Mouse (Mus musculus) forebrain, embryonic 11.5 days (tissue): ENCODE measurements around the gene Csnk1g1. TPM values are rescaled to one million over a fixed set of nuclear protein-coding genes. Genes with fewer than 3 reads are reported as not detected.
A peak's percentile ranks its signal among the peaks of the same experiment; 100 is the strongest.

ENCODE experiments used
- ATAC-seq: fragments of 200-750 bp; cut with Nextera tagmentation; replicated peaks from 2 replicates; pipeline ENCODE4 v1.8.0; 2017; ENCODE audit warnings: moderate TSS enrichment; ENCODE audit not compliant: low FRiP score
- DNase-seq: peaks from one replicate; pipeline ENCODE4 v3.0.0-alpha.2; 2017; ENCODE audit warnings: low spot score
- H3K27ac ChIP-seq: fragments of 300-500 bp; sonication (generic); 2 replicates; pipeline ENCODE4 v1.5.1; 2014; ENCODE audit warnings: low read depth, low read length
- H3K27me3 ChIP-seq: fragments of 300-500 bp; sonication (generic); 2 replicates; pipeline ENCODE4 v1.6.1; 2014; ENCODE audit warnings: mild to moderate bottlenecking, low read length, mixed read lengths; ENCODE audit not compliant: control insufficient read depth, insufficient read depth
- H3K36me3 ChIP-seq: fragments of 300-500 bp; sonication (generic); 2 replicates; pipeline ENCODE4 v1.6.1; 2014; ENCODE audit warnings: mild to moderate bottlenecking, low read length, moderate library complexity, mixed read lengths; ENCODE audit not compliant: control insufficient read depth, insufficient read depth
- H3K4me1 ChIP-seq: fragments of 300-500 bp; sonication (generic); replicated peaks from 2 replicates; pipeline ENCODE4 v1.6.1; 2014; ENCODE audit warnings: low read length, mixed read lengths; ENCODE audit not compliant: control insufficient read depth, insufficient read depth
- H3K4me2 ChIP-seq: fragments of 300-500 bp; sonication (generic); 2 replicates; pipeline ENCODE4 v1.6.1; 2014; ENCODE audit warnings: low read depth, mild to moderate bottlenecking, low read length, moderate library complexity, mixed read lengths; ENCODE audit not compliant: severe bottlenecking
- H3K4me3 ChIP-seq: fragments of 300-500 bp; sonication (generic); 2 replicates; pipeline ENCODE4 v1.5.1; 2014; ENCODE audit warnings: low read depth, low read length
- H3K9ac ChIP-seq: fragments of 300-500 bp; sonication (generic); 2 replicates; pipeline ENCODE4 v1.6.1; 2014; ENCODE audit warnings: low read length
- H3K9me3 ChIP-seq: fragments of 300-500 bp; sonication (generic); 2 replicates; pipeline ENCODE4 v1.6.1; 2016; ENCODE audit warnings: low read length, mixed read lengths; ENCODE audit not compliant: control insufficient read depth
- WGBS: fragments of 180-500 bp; shearing (Covaris S2); extraction: QIAGEN DNeasy Blood & Tissue Kit; methylation state at CpG from one replicate; pipeline ENCODE4 v1.1.7; 2014; 5-methylcytosine and 5-hydroxymethylcytosine counted together
- polyA plus RNA-seq: library from polyadenylated mRNA; unstranded; fragments of >200 nt; fragmentation: Nextera tagmentation; extraction: Ambion mirVana; gene quantifications from 2 replicates; pipeline ENCODE4 v1.2.1, GENCODE M21; 2014

Gene Csnk1g1
- polyA plus RNA-seq, 1 experiment from 2014 or later = 24.4 TPM

DNA sequence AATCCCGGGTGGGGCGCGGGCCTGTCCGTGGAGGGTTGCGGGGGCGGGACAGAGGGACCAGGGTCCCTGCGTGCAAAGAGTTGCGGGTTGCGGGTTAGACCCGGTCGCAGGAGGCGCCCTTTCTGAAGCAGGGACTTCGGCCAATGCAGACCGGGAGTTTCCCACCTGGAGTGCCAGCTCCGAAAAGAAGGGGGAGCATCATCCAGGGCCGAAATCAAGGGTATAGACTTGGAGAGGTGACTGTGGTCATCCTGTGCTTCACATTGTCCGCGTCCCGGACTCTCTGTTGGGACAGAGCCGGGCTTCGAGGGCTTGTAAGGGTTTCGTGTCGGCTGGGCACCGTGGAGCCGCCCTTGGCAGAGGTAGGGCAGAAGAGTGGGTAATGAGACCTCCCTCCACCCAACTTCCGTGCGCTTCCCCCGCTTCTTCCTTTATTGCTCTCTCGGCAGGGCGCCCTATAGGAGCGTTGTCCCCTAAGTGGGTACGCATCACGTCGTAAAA lies 627 bp downstream of the Csnk1g1 start:
- H3K9me3 ChIP-seq = no peaks in the 10 kb centered on the region
- DNase-seq (no peak), ATAC-seq (peak; percentile 55; the same call in 1 of the 2 replicates)
- H3K4me1 ChIP-seq = no peaks in the 10 kb centered on the region; the same call in 1 of the 2 replicates
- H3K36me3 ChIP-seq = peaks cover 5% of the 10 kb centered on the region
- peak overlapping the region; percentile 74 for H3K9ac ChIP-seq
- H3K4me3 ChIP-seq = peak overlapping the region; percentile 82
- H3K4me2 ChIP-seq = peak overlapping the region; percentile 67
- H3K27me3 ChIP-seq = no peaks in the 10 kb centered on the region
- peak overlapping the region; percentile 68 for H3K27ac ChIP-seq
- under 1% methylated on average over 34 of the region's 34 CpGs for WGBS

DNA sequence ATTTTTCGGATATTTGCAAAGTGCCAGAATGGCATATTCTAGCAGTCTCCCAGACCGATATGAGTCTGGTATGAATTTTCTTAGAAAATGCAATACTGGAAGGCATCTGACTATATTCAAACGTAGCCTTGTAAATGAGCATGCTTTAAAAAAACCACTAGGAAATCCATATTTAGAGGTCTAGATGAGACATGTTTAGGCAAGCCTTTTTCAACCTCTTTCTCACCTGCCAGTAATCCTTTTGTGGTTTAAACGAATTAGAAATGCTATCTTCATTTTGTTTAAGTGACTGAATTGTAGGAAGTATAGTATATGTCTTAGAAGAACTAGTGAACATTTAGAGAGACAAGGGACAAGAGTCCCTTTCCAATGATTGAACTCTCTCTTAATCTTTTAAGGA lies 1.1 kb downstream of the Csnk1g1 start:
- 13% methylated on average over 4 of the region's 4 CpGs for WGBS
- no peak for DNase-seq
- Histone ChIP-seq H3K4me3 (peak overlapping the region; percentile 82), H3K4me2 (peak overlapping the region; percentile 67), H3K36me3 (peaks cover 3% of the 10 kb centered on the region; the same call in 1 of the 2 replicates), H3K4me1 (no peaks in the 10 kb centered on the region; the same call in 1 of the 2 replicates), H3K27ac (no peak overlapping the region), H3K27me3 (no peaks in the 10 kb centered on the region), H3K9ac (peak overlapping the region; percentile 74), H3K9me3 (no peaks in the 10 kb centered on the region)
- no peak for ATAC-seq

DNA sequence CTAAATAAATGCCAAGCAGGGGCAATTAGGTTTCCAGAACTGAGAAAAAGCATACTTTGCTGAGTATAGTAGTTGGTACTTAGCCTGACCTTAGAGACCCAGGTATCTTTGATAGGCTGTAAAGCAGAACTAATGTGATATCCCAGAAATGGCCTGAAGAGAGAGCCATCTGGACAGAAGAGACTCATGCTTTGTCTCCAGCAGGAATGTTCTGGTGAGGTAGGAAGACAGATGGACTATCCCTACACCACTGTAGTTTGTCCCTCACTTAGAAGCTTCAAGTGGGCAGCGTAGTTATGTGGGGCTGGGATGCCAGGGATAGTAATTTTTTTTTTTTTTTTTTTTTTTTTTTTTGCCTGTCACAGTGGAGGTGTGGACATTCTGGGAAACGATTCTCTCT lies 5.3 kb downstream of the Csnk1g1 start:
- Histone ChIP-seq H3K27ac (no peak overlapping the region), H3K27me3 (no peaks in the 10 kb centered on the region), H3K4me1 (no peaks in the 10 kb centered on the region), H3K9ac (no peak overlapping the region), H3K9me3 (no peaks in the 10 kb centered on the region), H3K4me2 (no peak overlapping the region), H3K4me3 (no peak overlapping the region), H3K36me3 (no peaks in the 10 kb centered on the region)
- DNase-seq (no peak), ATAC-seq (no peak)
- WGBS = 91% methylated on average over 2 of the region's 2 CpGs

DNA sequence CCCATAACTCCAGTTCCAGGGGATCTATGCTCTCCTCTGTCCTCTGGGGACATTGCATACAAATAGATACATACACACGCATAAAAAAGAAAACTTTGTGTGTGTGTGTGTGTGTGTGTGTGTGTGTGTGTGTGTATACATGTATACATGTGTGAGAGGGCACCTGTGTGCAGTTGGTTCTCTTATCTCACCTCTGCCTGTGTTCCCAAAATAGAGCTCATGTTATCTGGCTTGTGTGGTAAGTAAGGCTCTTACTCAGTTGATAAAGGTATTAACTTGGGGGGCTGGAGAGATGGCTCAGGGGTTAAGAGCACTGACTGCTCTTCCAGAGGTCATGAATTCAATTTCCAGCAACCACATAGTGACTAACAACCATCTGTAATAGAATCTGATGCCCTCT lies 8.3 kb downstream of the Csnk1g1 start:
- no peak overlapping the region for H3K9ac ChIP-seq
- H3K36me3 ChIP-seq = no peaks in the 10 kb centered on the region
- no peaks in the 10 kb centered on the region for H3K9me3 ChIP-seq
- H3K27ac ChIP-seq = no peak overlapping the region
- WGBS = 68% methylated on average over 1 of the region's 1 CpGs
- no peaks in the 10 kb centered on the region for H3K27me3 ChIP-seq
- H3K4me1 ChIP-seq = no peaks in the 10 kb centered on the region
- no peak overlapping the region for H3K4me3 ChIP-seq
- H3K4me2 ChIP-seq = no peak overlapping the region
- DNase-seq (no peak), ATAC-seq (no peak)

DNA sequence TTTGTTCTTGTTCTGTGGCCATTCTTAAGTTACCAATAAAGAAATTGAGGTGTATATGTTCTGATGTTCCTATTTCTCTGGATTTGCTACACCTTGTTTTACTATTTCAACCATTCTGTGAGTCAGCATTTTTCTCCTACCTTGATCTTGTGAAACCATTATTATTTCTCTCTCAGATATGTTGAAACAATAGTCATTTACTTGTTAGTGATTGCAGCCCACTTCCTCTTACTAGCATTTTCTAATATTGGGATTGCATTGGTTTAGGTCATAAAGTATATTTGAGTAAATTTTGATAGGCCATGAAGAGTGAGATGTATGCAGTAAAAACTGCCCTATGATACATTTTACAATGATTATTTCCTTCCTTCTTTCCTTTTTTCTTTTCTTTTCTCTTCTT lies 19.7 kb downstream of the Csnk1g1 start:
- H3K27ac ChIP-seq = no peak overlapping the region
- no peaks in the 10 kb centered on the region for H3K9me3 ChIP-seq
- no peak for ATAC-seq
- H3K4me1 ChIP-seq = no peaks in the 10 kb centered on the region
- H3K36me3 ChIP-seq = no peaks in the 10 kb centered on the region
- no peak for DNase-seq
- no peak overlapping the region for H3K4me3 ChIP-seq
- no peak overlapping the region for H3K4me2 ChIP-seq
- H3K27me3 ChIP-seq = no peaks in the 10 kb centered on the region
- H3K9ac ChIP-seq = no peak overlapping the region

DNA sequence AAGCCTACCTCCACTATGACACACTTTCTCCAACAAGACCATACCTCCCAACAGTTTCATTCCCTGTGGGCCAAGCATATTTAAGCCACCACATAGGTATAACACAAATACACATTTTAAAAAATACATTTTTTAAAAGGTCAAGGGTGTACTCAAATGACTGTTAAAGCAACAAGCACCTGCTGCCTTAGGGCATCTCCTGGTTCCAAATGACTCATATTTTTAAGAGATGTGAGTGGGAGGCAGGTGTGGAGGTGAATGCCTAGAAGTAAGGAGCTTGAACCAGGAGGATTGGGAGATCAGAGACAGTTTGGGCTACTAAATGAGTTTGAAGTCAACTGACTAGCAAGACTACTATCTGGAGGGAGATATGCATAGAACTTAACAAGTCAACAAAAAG lies 21.1 kb downstream of the Csnk1g1 start:
- Histone ChIP-seq H3K27me3 (no peaks in the 10 kb centered on the region), H3K36me3 (no peaks in the 10 kb centered on the region), H3K9ac (no peak overlapping the region), H3K27ac (no peak overlapping the region), H3K4me3 (no peak overlapping the region), H3K9me3 (no peaks in the 10 kb centered on the region), H3K4me2 (no peak overlapping the region), H3K4me1 (no peaks in the 10 kb centered on the region)
- ATAC-seq (no peak), DNase-seq (no peak)

DNA sequence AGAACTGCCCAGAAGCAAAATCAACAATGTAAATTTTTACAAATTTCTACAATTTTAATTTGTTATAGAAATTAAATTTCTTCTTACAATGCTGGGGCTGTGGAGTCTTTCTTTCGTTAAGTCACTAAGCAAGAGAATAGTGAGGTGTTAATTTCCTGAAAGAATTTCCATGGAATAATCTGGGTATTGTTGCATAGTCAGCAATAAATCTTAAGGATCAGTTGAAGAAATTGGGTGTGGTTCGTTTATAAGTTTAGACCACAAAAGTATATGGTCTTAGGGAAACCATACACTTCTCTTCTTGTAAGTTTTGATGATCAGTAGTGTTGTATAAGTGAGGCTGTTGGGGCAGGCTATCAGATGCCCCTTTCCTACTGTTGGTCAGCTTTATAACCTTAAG lies 28.8 kb downstream of the Csnk1g1 start:
- Histone ChIP-seq H3K27me3 (no peaks in the 10 kb centered on the region), H3K36me3 (no peaks in the 10 kb centered on the region), H3K4me1 (no peaks in the 10 kb centered on the region), H3K9ac (no peak overlapping the region), H3K9me3 (no peaks in the 10 kb centered on the region), H3K27ac (no peak overlapping the region), H3K4me2 (no peak overlapping the region), H3K4me3 (no peak overlapping the region)
- DNase-seq (no peak), ATAC-seq (no peak)
- 91% methylated on average over 2 of the region's 2 CpGs for WGBS

DNA sequence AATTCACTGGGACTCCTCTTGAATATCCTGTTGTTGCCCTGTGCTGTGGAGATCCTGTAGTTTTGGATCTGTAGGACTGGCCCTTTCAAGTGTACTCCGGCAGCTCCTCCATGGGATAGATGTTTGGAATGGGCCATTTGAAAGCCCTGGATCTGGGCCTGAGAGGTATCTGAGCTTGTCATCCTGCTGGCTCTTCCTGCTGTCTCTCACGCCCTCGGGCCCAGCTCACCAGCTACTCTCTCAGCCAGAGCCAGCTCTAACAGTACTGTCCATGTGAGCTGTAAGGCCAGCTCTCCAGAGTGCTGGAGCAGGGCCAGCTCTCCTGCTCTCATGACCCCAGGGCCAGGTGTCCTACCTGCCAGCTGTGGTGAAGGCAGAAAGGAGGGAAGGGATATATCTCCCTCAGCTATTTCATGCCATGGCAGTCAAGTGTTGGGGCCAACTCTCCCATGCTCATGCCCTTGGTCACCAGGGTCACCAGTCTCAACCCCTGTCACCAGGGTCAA lies 42.4 kb downstream of the Csnk1g1 start:
- DNase-seq = no peak
- Histone ChIP-seq H3K4me3 (no peak overlapping the region), H3K36me3 (no peaks in the 10 kb centered on the region), H3K4me1 (no peaks in the 10 kb centered on the region), H3K27me3 (no peaks in the 10 kb centered on the region), H3K27ac (no peak overlapping the region), H3K9ac (no peak overlapping the region), H3K9me3 (no peaks in the 10 kb centered on the region), H3K4me2 (no peak overlapping the region)
- 95% methylated on average over 3 of the region's 3 CpGs for WGBS
- ATAC-seq = no peak

DNA sequence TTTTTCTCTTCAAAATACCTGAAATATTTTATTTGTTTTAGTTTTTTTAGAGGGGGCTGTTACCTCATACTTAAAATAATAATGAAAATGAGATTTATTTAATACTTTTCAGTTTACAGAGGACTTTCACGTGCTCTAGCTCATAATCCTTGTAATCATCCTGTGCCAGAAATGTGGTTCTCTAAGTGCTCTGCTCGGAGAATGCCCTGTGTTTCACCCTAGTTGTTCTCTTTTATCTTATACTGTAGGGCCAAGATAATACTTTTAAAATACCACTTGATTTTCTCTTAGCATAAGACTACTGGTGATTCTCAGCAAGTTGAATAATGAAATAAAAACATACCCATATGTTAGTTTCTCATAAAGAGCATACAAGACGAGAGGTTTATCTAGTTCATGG lies 61.3 kb downstream of the Csnk1g1 start:
- no peak overlapping the region for H3K4me2 ChIP-seq
- no peak for ATAC-seq
- no peaks in the 10 kb centered on the region for H3K36me3 ChIP-seq
- H3K27ac ChIP-seq = no peak overlapping the region
- no peak for DNase-seq
- H3K4me3 ChIP-seq = no peak overlapping the region
- no peaks in the 10 kb centered on the region for H3K27me3 ChIP-seq
- no peaks in the 10 kb centered on the region for H3K4me1 ChIP-seq
- no peaks in the 10 kb centered on the region for H3K9me3 ChIP-seq
- 85% methylated on average over 3 of the region's 3 CpGs for WGBS
- H3K9ac ChIP-seq = no peak overlapping the region
